Comparison of ENCODE assay signal across 7 mouse cellular contexts in the genomic region with DNA sequence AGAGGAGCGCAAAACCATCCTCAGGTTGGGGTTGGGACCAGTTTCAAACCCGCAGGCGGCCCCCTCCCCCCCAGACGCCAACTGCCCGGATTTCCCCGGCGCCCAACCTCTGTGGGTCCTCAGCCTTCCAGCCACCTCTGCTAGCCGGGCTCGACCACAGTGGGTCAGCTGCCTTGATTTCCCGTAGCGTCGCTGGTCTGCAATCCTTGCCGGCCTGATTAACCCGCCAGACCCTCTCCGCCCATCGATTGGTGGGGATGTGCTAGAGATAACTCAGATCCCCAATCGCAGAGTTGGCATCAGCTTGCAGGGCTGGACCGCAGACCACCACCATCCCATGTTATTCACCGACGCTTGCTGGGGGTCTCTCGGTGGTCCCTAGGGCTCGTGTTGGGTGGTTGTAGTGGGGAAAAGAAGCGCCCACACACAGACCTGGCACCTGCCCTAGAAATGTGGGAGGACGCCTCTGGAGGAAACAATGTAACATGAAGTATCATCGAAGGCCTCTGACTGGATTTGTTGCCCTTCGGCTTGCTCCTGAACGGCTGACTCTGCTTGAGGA. TPM values are rescaled to one million over a fixed set of nuclear protein-coding genes. Genes with fewer than 3 reads are reported as not detected.
DNase-seq lines count a peak whose midpoint lies in the region; ATAC-seq and TF ChIP-seq lines count a peak whose summit lies in the region.

No protein-coding gene starts in this region.

- peak; percentile 57 for DNase-seq in 3T3-L1 (ENCODE audit: low read depth, low spot score)
- peak; percentile 41 for DNase-seq in embryo, embryonic 9.5 days (ENCODE audit: extremely low spot score)
- DNase-seq in B cell, adult 2 months = no peak
- no peak for DNase-seq in gastrocnemius, postnatal 10 days

- H3K27ac ChIP-seq in hindbrain, embryonic 15.5 days (replicated peaks) = peak overlapping the region; percentile 94

- peaks cover 54% of the 10 kb centered on the region for H3K79me2 ChIP-seq in C2C12 (ENCODE audit: control insufficient read depth, insufficient read depth)

- peak overlapping the region; percentile 93 for H3K9ac ChIP-seq in hindbrain, embryonic 15.5 days

- peak overlapping the region; percentile 95 for H3K4me2 ChIP-seq in hindbrain, embryonic 15.5 days

- TF ChIP-seq CTCF in C2C12 (IDR thresholded peaks at IDR 0.05; ENCODE audit: control insufficient read depth, insufficient read depth, insufficient read length) = no peak

- peaks cover 25% of the 10 kb centered on the region for H3K4me1 ChIP-seq in hindbrain, embryonic 15.5 days (replicated peaks)

- ATAC-seq in hindbrain, embryonic 15.5 days (ENCODE audit: low FRiP score, low read depth) = peak; percentile 80
- ATAC-seq in megakaryocyte progenitor cell, adult 5-6 weeks (replicated peaks; ENCODE audit: poor library complexity) = peak; percentile 25

- H3K27me3 ChIP-seq in C2C12 (ENCODE audit: control insufficient read depth, insufficient read depth, insufficient read length) = no peaks in the 10 kb centered on the region
- no peaks in the 10 kb centered on the region for H3K27me3 ChIP-seq in hindbrain, embryonic 15.5 days

- H3K9me3 ChIP-seq in hindbrain, embryonic 15.5 days = no peaks in the 10 kb centered on the region

- peak overlapping the region; percentile 94 for H3ac ChIP-seq in C2C12 (ENCODE audit: control insufficient read depth, insufficient read length, low read depth)

- no peaks in the 10 kb centered on the region for H3K36me3 ChIP-seq in C2C12 (ENCODE audit: control insufficient read depth, insufficient read depth)
- no peaks in the 10 kb centered on the region for H3K36me3 ChIP-seq in hindbrain, embryonic 15.5 days

- H3K79me3 ChIP-seq in C2C12 (ENCODE audit: low read depth) = peaks cover 51% of the 10 kb centered on the region

- 2% methylated on average over 27 of the region's 27 CpGs for WGBS in hindbrain, embryonic 15.5 days

- H3K4me3 ChIP-seq in C2C12 (ENCODE audit: insufficient read depth, poor library complexity, severe bottlenecking) = peak overlapping the region; percentile 98
- H3K4me3 ChIP-seq in hindbrain, embryonic 15.5 days = peak overlapping the region; percentile 98

TF ChIP-seq in C2C12, 6 proteins besides CTCF, POLR2A, EP300 and RAD21:
- TF ChIP-seq FOSL1 (IDR thresholded peaks at IDR 0.05; ENCODE audit: insufficient read depth, low read length, poor library complexity, severe bottlenecking) (no peak), MYOD1 (IDR thresholded peaks at IDR 0.05; ENCODE audit: control insufficient read depth, insufficient read length, low read depth) (no peak), CEBPB (IDR thresholded peaks at IDR 0.05; ENCODE audit: low read depth) (no peak), MAX (IDR thresholded peaks at IDR 0.05) (no peak), USF1 (IDR thresholded peaks at IDR 0.05; ENCODE audit: low read depth) (no peak), MYOG (IDR thresholded peaks at IDR 0.05; ENCODE audit: control insufficient read depth, extremely low read depth, insufficient read length) (no peak)

RNA-seq across cellular contexts. Expression of gene Faf2, which starts 0.5 kb away (rescaled TPM):
- polyA plus RNA-seq in C2C12 (2012; fragmentation: generic; extraction: Trizol) = 33.5 TPM
- 64.9 and 66.4 TPM in 2 replicates for polyA plus RNA-seq in hindbrain, embryonic 15.5 days (2015; fragmentation: Nextera tagmentation; extraction: Ambion mirVana)
- 40.8 and 43.9 TPM in 2 replicates for total RNA-seq in megakaryocyte progenitor cell, adult 5-6 weeks (2015)
- 37.4 and 38.6 TPM in 2 replicates for total RNA-seq in megakaryocyte progenitor cell, adult 5-6 weeks (2017)
- 10 to 100 TPM; 21.7 to 27.3 TPM for total RNA-seq in gastrocnemius, postnatal 10 days (2021)

RNA-seq across cellular contexts. Expression of gene Cltb, which starts 10.9 kb away (rescaled TPM):
- polyA plus RNA-seq in C2C12 (2012; fragmentation: generic; extraction: Trizol) = 32.3 TPM
- polyA plus RNA-seq in hindbrain, embryonic 15.5 days (2015; fragmentation: Nextera tagmentation; extraction: Ambion mirVana) = 206 and 226 TPM in 2 replicates
- 4.2 and 6.1 TPM in 2 replicates for total RNA-seq in megakaryocyte progenitor cell, adult 5-6 weeks (2015)
- total RNA-seq in megakaryocyte progenitor cell, adult 5-6 weeks (2017) = 11.0 and 13.1 TPM in 2 replicates
- total RNA-seq in gastrocnemius, postnatal 10 days (2021) = 10 to 100 TPM; 82.3 to 88.0 TPM

RNA-seq across cellular contexts. Expression of gene Higd2a, which starts 32.0 kb away (rescaled TPM):
- 144 TPM for polyA plus RNA-seq in C2C12 (2012; fragmentation: generic; extraction: Trizol)
- polyA plus RNA-seq in hindbrain, embryonic 15.5 days (2015; fragmentation: Nextera tagmentation; extraction: Ambion mirVana) = 255 and 261 TPM in 2 replicates
- 101 and 120 TPM in 2 replicates for total RNA-seq in megakaryocyte progenitor cell, adult 5-6 weeks (2015)
- total RNA-seq in megakaryocyte progenitor cell, adult 5-6 weeks (2017) = 51.6 and 87.6 TPM in 2 replicates
- total RNA-seq in gastrocnemius, postnatal 10 days (2021) = 100 to 1,000 TPM; 117 to 126 TPM

RNA-seq across cellular contexts. Expression of gene Nop16, which starts 32.2 kb away (rescaled TPM):
- polyA plus RNA-seq in C2C12 (2012; fragmentation: generic; extraction: Trizol) = 87.4 TPM
- 58.0 and 62.0 TPM in 2 replicates for polyA plus RNA-seq in hindbrain, embryonic 15.5 days (2015; fragmentation: Nextera tagmentation; extraction: Ambion mirVana)
- 54.2 and 59.3 TPM in 2 replicates for total RNA-seq in megakaryocyte progenitor cell, adult 5-6 weeks (2015)
- total RNA-seq in megakaryocyte progenitor cell, adult 5-6 weeks (2017) = 69.7 and 104 TPM in 2 replicates
- total RNA-seq in gastrocnemius, postnatal 10 days (2021) = 10 to 100 TPM; 17.7 to 19.6 TPM

RNA-seq across cellular contexts. Expression of gene Arl10, which starts 47.2 kb away (rescaled TPM):
- polyA plus RNA-seq in C2C12 (2012; fragmentation: generic; extraction: Trizol) = 24.8 TPM
- 105 and 111 TPM in 2 replicates for polyA plus RNA-seq in hindbrain, embryonic 15.5 days (2015; fragmentation: Nextera tagmentation; extraction: Ambion mirVana)
- 9.7 and 15.7 TPM in 2 replicates for total RNA-seq in megakaryocyte progenitor cell, adult 5-6 weeks (2015)
- 9.5 and 14.0 TPM in 2 replicates for total RNA-seq in megakaryocyte progenitor cell, adult 5-6 weeks (2017)
- 1 to 10 TPM; 6.0 to 7.8 TPM for total RNA-seq in gastrocnemius, postnatal 10 days (2021)

Comparison
In these comparisons a context has a peak if more than half of its experiments do, and no peak if none do; other contexts are left out.
1. DNase-seq: peak in 3T3-L1 (single experiment) and embryo, embryonic 9.5 days (single experiment); none in B cell, adult 2 months (0 of 2) and gastrocnemius, postnatal 10 days (single experiment).
2. RNA of gene Cltb, which starts 10.9 kb away (total RNA-seq): 82.3 to 88.0 TPM in gastrocnemius, postnatal 10 days; 4.2 to 13.1 TPM in megakaryocyte progenitor cell, adult 5-6 weeks; every median in the first group is over 4 times any median in the second.